Mouse (Mus musculus) hindbrain, embryonic 12.5 days (tissue): ENCODE measurements around the gene Adamtsl3. TPM values are rescaled to one million over a fixed set of nuclear protein-coding genes. Genes with fewer than 3 reads are reported as not detected.

Experiments
- ATAC-seq: fragments of 200-750 bp; cut with Nextera tagmentation; 2 replicates; pipeline ENCODE4 v1.8.0; 2017; ENCODE audit warnings: moderate TSS enrichment; ENCODE audit not compliant: low FRiP score
- H3K27ac ChIP-seq: fragments of 300-500 bp; sonication (generic); 2 replicates; pipeline ENCODE4 v1.5.1; 2016; ENCODE audit warnings: mild to moderate bottlenecking
- H3K27me3 ChIP-seq: fragments of 300-500 bp; sonication (generic); 2 replicates; pipeline ENCODE4 v1.6.1; 2016; ENCODE audit warnings: mild to moderate bottlenecking
- H3K36me3 ChIP-seq: fragments of 300-500 bp; sonication (generic); 2 replicates; pipeline ENCODE4 v1.6.1; 2016; ENCODE audit warnings: mild to moderate bottlenecking
- H3K4me1 ChIP-seq: fragments of 300-500 bp; sonication (generic); 2 replicates; pipeline ENCODE4 v1.6.1; 2016
- H3K4me2 ChIP-seq: fragments of 300-500 bp; sonication (generic); replicated peaks from 2 replicates; pipeline ENCODE4 v1.6.1; 2016; ENCODE audit warnings: mild to moderate bottlenecking
- H3K4me3 ChIP-seq: fragments of 300-500 bp; sonication (generic); 2 replicates; pipeline ENCODE4 v1.5.1; 2016; ENCODE audit warnings: mild to moderate bottlenecking
- H3K9ac ChIP-seq: fragments of 300-500 bp; sonication (generic); 2 replicates; pipeline ENCODE4 v1.6.1; 2016; ENCODE audit warnings: mild to moderate bottlenecking, moderate library complexity
- H3K9me3 ChIP-seq: fragments of 300-500 bp; sonication (generic); replicated peaks from 2 replicates; pipeline ENCODE4 v1.6.1; 2016; ENCODE audit warnings: mild to moderate bottlenecking
- WGBS: fragments of 180-500 bp; shearing (Covaris S2); methylation state at CpG from one replicate; pipeline ENCODE4 v1.1.7; 2016; 5-methylcytosine and 5-hydroxymethylcytosine counted together
- polyA plus RNA-seq: library from polyadenylated mRNA; unstranded; fragments of >200 nt; fragmentation: Nextera tagmentation; extraction: Ambion mirVana; gene quantifications from 2 replicates; pipeline ENCODE4 v1.2.1, GENCODE M21; 2016

The Adamtsl3 gene
- polyA plus RNA-seq, 1 experiment from 2014 or later = 2.0 TPM

- no peaks in the 10 kb centered on the region for H3K9me3 ChIP-seq
Measured at GRCm38 (mm10) chr7:82364567-82364966, 29.1 kb downstream of the Adamtsl3 start.

DNA sequence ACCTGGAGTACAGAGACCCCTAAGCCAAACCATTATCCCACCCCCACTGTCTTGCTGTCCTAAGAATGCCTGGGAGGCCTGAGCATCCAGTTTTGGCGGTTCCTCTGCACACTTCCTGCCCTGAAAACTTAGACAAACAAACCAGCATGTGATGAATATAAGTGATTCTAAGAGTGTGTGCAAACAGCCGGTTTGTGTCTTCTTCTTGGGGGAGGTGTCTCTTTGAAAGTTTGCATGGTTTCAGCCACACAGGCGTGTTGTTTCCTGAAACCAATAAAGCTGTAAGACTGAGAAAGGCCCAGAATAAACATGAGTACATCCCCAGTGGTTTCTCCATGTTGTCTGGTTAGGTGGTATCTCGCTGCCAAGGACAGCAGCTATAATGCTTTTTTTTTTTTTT lies 30.6 kb downstream of the Adamtsl3 start:
- WGBS = 75% methylated on average over 4 of the region's 4 CpGs
- Histone ChIP-seq H3K36me3 (no peaks in the 10 kb centered on the region), H3K9me3 (no peaks in the 10 kb centered on the region), H3K27ac (no peak overlapping the region), H3K27me3 (no peaks in the 10 kb centered on the region), H3K4me3 (no peak overlapping the region), H3K4me1 (no peaks in the 10 kb centered on the region), H3K4me2 (no peak overlapping the region), H3K9ac (no peak overlapping the region)
- no peak for ATAC-seq

More at GRCm38 (mm10) chr7:82364567-82364966, 29.1 kb downstream of the Adamtsl3 start:
- no peak overlapping the region for H3K9ac ChIP-seq
- 81% methylated on average over 3 of the region's 3 CpGs for WGBS
- H3K36me3 ChIP-seq = no peaks in the 10 kb centered on the region
- H3K4me3 ChIP-seq = no peak overlapping the region
- no peak overlapping the region for H3K4me2 ChIP-seq
- 0 out of 2 replicates have a peak, but pooled peaks cover under 1% of the 10 kb centered on the region for H3K4me1 ChIP-seq
- no peak overlapping the region for H3K27ac ChIP-seq
- ATAC-seq = no peak
- no peaks in the 10 kb centered on the region for H3K27me3 ChIP-seq

DNA sequence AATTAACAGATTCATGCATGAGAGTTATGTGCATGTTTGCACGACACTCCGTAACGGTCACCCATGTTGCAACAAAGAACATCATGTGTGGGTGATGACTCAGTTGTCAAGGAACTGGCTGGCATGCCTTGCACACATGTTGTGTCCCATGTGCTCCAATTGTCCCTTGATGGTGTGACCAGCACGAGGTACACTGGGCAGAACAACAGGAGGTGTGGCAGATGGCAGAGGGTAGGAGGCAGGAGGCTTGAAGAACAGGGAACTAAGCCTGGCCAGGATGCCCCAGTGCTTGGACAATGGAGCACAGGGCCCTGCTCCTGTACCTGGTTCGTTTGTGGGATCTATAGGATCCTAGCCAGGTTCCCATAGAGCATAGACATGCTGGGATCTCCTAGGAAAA lies 31.0 kb downstream of the Adamtsl3 start:
- WGBS = 80% methylated on average over 5 of the region's 5 CpGs
- no peak overlapping the region for H3K27ac ChIP-seq
- H3K36me3 ChIP-seq = no peaks in the 10 kb centered on the region
- H3K9me3 ChIP-seq = no peaks in the 10 kb centered on the region
- no peak for ATAC-seq
- H3K9ac ChIP-seq = no peak overlapping the region
- no peak overlapping the region for H3K4me3 ChIP-seq
- no peaks in the 10 kb centered on the region for H3K27me3 ChIP-seq
- H3K4me1 ChIP-seq = no peaks in the 10 kb centered on the region
- H3K4me2 ChIP-seq = no peak overlapping the region

- no peak overlapping the region for H3K4me3 ChIP-seq
- H3K4me2 ChIP-seq = no peak overlapping the region
- H3K4me1 ChIP-seq = no peaks in the 10 kb centered on the region
- no peaks in the 10 kb centered on the region for H3K36me3 ChIP-seq
- WGBS = 48% methylated on average over 2 of the region's 2 CpGs
- no peak overlapping the region for H3K9ac ChIP-seq
- no peak for ATAC-seq
- H3K9me3 ChIP-seq = no peaks in the 10 kb centered on the region
- no peak overlapping the region for H3K27ac ChIP-seq
- no peaks in the 10 kb centered on the region for H3K27me3 ChIP-seq
Measured at GRCm38 (mm10) chr7:82368047-82368446, 32.6 kb downstream of the Adamtsl3 start.

DNA sequence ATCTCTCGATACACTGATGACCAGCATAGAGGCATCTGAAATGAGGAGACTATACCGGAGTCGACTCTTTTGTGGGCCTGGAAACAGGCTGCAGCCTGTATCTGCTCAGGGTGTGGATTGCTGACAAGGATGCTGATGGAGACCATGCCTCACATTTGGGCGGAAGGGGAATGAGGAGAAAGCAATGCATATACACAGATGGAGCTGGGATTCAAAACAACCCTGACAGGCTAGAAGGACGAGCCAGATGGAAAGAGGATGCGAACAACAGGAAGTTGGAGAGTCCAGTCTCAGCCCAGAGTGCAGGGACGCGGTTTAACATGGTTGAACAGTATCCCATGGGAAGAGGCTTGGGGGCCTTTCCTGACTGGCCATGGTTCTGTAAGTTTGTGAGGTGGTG lies 34.6 kb downstream of the Adamtsl3 start:
- Histone ChIP-seq H3K27ac (no peak overlapping the region), H3K27me3 (no peaks in the 10 kb centered on the region), H3K36me3 (no peaks in the 10 kb centered on the region), H3K4me1 (no peaks in the 10 kb centered on the region), H3K9ac (no peak overlapping the region), H3K4me2 (no peak overlapping the region), H3K9me3 (no peaks in the 10 kb centered on the region), H3K4me3 (no peak overlapping the region)
- ATAC-seq = no peak
- WGBS = 90% methylated on average over 8 of the region's 8 CpGs

DNA sequence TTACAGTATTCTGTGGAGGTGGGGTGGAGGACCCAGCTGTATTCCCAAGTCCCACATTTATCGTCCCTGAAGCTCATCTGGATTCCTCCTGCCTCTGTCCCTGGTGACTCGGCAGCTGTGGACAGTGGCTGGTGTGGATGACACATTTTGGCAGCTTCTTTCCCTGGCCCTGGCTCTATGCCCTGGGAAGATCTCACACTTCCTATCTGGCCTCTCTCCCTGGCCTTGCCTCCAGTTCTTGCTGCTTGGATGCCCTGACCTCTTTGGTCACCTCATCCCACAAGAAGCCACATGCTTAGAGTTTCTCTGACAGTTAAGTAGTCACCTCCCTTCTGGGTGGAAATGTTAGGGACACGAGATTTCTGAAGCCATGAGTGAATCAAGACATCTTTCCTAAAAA lies 35.9 kb downstream of the Adamtsl3 start:
- no peaks in the 10 kb centered on the region for H3K36me3 ChIP-seq

DNA sequence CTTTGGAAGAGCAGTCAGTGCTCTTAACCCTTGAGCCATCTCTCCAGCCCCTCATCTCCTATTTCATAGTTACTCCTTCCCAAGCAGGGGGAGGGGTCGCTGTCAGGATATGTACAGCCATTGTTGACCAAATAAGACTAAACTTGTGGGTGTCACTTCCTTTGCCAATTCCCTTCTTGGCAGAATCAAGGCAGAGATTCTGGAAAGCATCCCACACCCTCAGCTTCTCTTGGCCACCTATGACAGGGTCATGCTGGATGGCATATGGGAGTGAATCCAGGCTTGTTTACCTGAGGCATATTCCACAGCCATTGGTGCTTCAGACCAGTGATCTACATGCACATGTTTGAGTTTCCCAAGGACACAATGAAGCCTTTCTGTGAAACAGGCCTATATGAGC lies 42.8 kb downstream of the Adamtsl3 start:
- ATAC-seq = no peak
- H3K4me2 ChIP-seq = no peak overlapping the region
- H3K9me3 ChIP-seq = no peaks in the 10 kb centered on the region
- 82% methylated on average over 1 of the region's 1 CpGs for WGBS
- H3K27me3 ChIP-seq = no peaks in the 10 kb centered on the region
- H3K36me3 ChIP-seq = no peaks in the 10 kb centered on the region
- no peak overlapping the region for H3K4me3 ChIP-seq
- H3K4me1 ChIP-seq = no peaks in the 10 kb centered on the region
- H3K9ac ChIP-seq = no peak overlapping the region
- H3K27ac ChIP-seq = no peak overlapping the region

More for the DNA sequence above, 35.9 kb downstream of the Adamtsl3 start:
- WGBS = 82% methylated on average over 3 of the region's 3 CpGs
- Histone ChIP-seq H3K9ac (no peak overlapping the region), H3K27ac (no peak overlapping the region), H3K9me3 (no peaks in the 10 kb centered on the region), H3K27me3 (no peaks in the 10 kb centered on the region), H3K4me2 (no peak overlapping the region), H3K4me1 (no peaks in the 10 kb centered on the region), H3K4me3 (no peak overlapping the region)
- ATAC-seq = no peak

DNA sequence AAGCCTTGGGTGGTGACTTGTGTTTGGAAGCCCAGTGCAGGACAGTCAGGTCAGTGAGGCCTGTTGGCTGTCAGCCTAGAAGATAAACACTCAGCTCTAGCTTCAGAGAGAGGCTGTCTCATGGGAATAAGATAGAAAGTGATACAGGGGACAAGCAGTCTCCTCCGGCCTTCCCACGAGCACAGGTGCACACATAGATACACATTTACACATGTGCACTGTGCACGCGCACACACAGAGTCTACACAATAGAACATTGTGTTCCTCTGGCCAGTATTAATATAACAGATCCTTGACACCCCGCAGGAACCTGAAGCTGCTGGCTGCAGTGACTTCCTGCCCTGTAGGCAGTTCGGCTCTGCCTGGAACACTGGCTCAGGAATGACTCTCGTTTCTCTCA lies 44.3 kb downstream of the Adamtsl3 start:
- H3K27me3 ChIP-seq = no peaks in the 10 kb centered on the region
- H3K27ac ChIP-seq = no peak overlapping the region
- H3K4me3 ChIP-seq = no peak overlapping the region
- 63% methylated on average over 7 of the region's 7 CpGs for WGBS
- H3K4me2 ChIP-seq = no peak overlapping the region
- H3K9ac ChIP-seq = no peak overlapping the region
- no peak for ATAC-seq
- no peaks in the 10 kb centered on the region for H3K9me3 ChIP-seq
- no peaks in the 10 kb centered on the region for H3K36me3 ChIP-seq
- no peaks in the 10 kb centered on the region for H3K4me1 ChIP-seq

DNA sequence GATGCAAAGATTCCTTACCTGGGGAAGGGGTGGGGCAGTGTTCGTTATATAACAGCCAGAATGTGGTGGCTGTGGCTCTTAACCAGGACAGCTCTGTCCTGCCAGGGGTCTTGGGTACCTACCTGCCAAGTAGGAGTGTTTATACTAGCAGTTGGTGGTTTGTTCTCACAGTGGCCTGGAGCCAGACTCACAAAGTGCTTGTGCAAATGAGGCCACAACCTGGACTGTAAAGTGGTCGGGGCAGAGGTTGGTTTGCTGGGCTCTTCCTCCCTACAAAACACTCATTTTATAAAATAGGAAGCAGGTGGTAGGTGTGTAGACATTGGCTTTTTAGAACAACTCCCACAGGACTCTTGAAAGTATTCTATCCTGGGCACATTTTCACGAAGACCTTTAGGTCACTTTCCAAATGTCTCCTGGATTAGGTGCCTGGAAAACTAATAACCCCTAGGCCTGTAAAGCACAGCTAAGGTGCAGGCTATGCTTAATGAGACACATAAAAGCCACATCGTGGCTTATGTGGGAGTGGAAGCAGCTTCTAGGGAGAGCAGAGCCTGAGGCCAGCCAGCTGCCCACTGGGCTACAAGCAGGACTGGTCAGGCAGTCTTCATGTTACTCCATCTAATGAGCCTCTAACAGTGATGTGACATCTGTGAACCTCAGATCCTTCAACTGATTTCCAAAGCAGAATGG lies 47.5 kb downstream of the Adamtsl3 start:
- no peak for ATAC-seq
- Histone ChIP-seq H3K27me3 (no peaks in the 10 kb centered on the region), H3K27ac (no peak overlapping the region), H3K4me2 (no peak overlapping the region), H3K4me3 (no peak overlapping the region), H3K4me1 (no peaks in the 10 kb centered on the region), H3K9me3 (no peaks in the 10 kb centered on the region), H3K9ac (no peak overlapping the region), H3K36me3 (no peaks in the 10 kb centered on the region)
- 73% methylated on average over 4 of the region's 4 CpGs for WGBS

GRCm38 (mm10) chr7:82383536-82383848 lies 48.0 kb downstream of the Adamtsl3 start:
- Histone ChIP-seq H3K4me1 (no peaks in the 10 kb centered on the region), H3K9me3 (no peaks in the 10 kb centered on the region), H3K9ac (no peak overlapping the region), H3K27ac (no peak overlapping the region), H3K36me3 (no peaks in the 10 kb centered on the region), H3K27me3 (no peaks in the 10 kb centered on the region), H3K4me3 (no peak overlapping the region), H3K4me2 (no peak overlapping the region)
- no peak for ATAC-seq
- 77% methylated on average over 3 of the region's 3 CpGs for WGBS

DNA sequence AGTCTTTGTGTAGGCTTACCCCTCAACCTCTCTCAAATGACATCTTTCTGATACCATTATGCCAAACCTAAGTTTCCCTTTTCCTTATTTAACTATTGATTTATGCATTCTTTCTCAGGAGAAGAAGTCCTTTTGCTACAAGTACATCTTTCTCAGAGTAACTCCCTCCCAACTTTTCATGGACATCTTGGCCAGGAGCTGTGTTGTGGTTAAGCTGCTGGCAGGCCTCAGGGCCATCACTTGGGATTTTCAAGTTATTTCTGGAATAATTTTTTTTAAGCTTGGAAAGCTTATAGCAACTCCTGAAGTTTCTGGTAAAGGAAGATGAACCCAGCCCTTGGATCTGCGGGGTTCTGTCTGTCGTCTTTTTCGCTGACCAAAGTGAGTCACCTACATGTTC lies 51.6 kb downstream of the Adamtsl3 start:
- 90% methylated on average over 3 of the region's 3 CpGs for WGBS
- no peak overlapping the region for H3K27ac ChIP-seq
- H3K27me3 ChIP-seq = no peaks in the 10 kb centered on the region
- no peaks in the 10 kb centered on the region for H3K9me3 ChIP-seq
- no peaks in the 10 kb centered on the region for H3K36me3 ChIP-seq
- no peak overlapping the region for H3K4me3 ChIP-seq
- no peak for ATAC-seq
- no peaks in the 10 kb centered on the region for H3K4me1 ChIP-seq
- no peak overlapping the region for H3K9ac ChIP-seq
- no peak overlapping the region for H3K4me2 ChIP-seq

DNA sequence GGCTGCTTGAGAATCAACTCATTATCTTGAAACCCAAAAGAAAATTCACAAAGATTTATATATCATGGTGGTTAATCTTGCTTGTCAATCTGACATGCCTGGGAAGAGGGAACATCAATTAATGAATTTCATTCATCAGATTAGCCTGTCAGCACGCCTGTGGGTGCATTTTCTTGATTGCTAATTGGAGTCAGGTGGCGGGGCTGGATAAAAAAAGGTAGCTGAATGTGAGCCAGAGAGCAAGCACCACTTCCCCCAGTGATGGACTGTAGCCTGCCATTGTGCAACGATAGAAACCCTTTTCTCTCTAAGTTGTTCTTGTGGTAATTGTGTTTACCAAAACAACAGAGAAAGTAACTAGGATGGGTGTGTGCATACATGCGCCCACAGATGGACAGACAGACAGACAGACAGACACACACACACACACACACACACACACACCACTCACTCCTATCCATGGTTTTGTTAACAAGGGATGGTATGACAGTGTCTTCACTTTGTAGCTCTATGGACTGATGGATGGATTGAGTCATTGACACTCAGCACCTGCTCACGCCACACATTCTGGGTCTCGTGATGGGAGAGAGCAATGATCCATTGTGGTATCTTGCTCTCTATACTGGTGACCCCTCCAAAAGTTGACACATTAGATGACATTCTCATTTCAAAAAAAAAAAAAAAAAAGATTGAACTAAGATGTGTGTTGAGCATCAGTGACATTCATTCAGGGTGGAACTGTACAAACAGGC lies 59.1 kb downstream of the Adamtsl3 start:
- 57% methylated on average over 6 of the region's 6 CpGs for WGBS
- ATAC-seq = 0 out of 2 replicates have a peak, but pooled peaks have one; percentile 33

GRCm38 (mm10) chr7:82395239-82395638 lies 59.7 kb downstream of the Adamtsl3 start:
- no peak overlapping the region for H3K9ac ChIP-seq
- no peaks in the 10 kb centered on the region for H3K36me3 ChIP-seq
- no peak overlapping the region for H3K4me2 ChIP-seq
- no peak overlapping the region; the same call in 1 of the 2 replicates for H3K27ac ChIP-seq
- 85% methylated on average over 12 of the region's 12 CpGs for WGBS
- H3K9me3 ChIP-seq = no peaks in the 10 kb centered on the region
- H3K4me1 ChIP-seq = peaks cover 15% of the 10 kb centered on the region
- no peak overlapping the region for H3K4me3 ChIP-seq
- no peak for ATAC-seq
- no peaks in the 10 kb centered on the region for H3K27me3 ChIP-seq

More for the DNA sequence above, 59.1 kb downstream of the Adamtsl3 start:
- H3K27me3 ChIP-seq = no peaks in the 10 kb centered on the region
- no peak overlapping the region for H3K4me2 ChIP-seq
- no peak overlapping the region for H3K4me3 ChIP-seq
- peaks cover 15% of the 10 kb centered on the region for H3K4me1 ChIP-seq
- H3K27ac ChIP-seq = no peak overlapping the region; the same call in 1 of the 2 replicates
- no peak overlapping the region for H3K9ac ChIP-seq
- no peaks in the 10 kb centered on the region for H3K9me3 ChIP-seq
- no peaks in the 10 kb centered on the region for H3K36me3 ChIP-seq
